In genomic region chr3:89244982-89245687, GRCm38 (mm10) we compare ENCODE assay signal across 8 mouse cellular contexts. TPM values are rescaled to one million over a fixed set of nuclear protein-coding genes. Genes with fewer than 3 reads are reported as not detected.
DNase-seq lines count a peak whose midpoint lies in the region; ATAC-seq and TF ChIP-seq lines count a peak whose summit lies in the region.

No protein-coding gene starts in this region.

- H3K9ac ChIP-seq in heart, embryonic 15.5 days, result peak overlapping the region; percentile 32; the same call in 1 of the 2 replicates
- peak overlapping the region; percentile 45 for H3K9ac ChIP-seq in embryonic facial prominence, embryonic 11.5 days (replicated peaks; ENCODE audit: low read length)
- peak overlapping the region; percentile 47; the same call in 1 of the 2 replicates for H3K9ac ChIP-seq in kidney, postnatal 0 days (ENCODE audit: low read depth, low read length)
- H3K9ac ChIP-seq in stomach, postnatal 0 days (ENCODE audit: low read length), result peak overlapping the region; percentile 41; the same call in 1 of the 2 replicates

- H3K4me3 ChIP-seq in heart, embryonic 15.5 days, result peak overlapping the region; percentile 90
- peak overlapping the region; percentile 40; the same call in 1 of the 2 replicates for H3K4me3 ChIP-seq in G1E (ENCODE audit: low read depth, low read length)
- H3K4me3 ChIP-seq in embryonic facial prominence, embryonic 11.5 days (ENCODE audit: low read depth, low read length), result peak overlapping the region; percentile 40
- H3K4me3 ChIP-seq in kidney, postnatal 0 days (replicated peaks; ENCODE audit: low read depth, low read length), result peak overlapping the region; percentile 34
- peak overlapping the region; percentile 86 for H3K4me3 ChIP-seq in midbrain, embryonic 10.5 days
- H3K4me3 ChIP-seq in stomach, postnatal 0 days (ENCODE audit: low read depth, low read length), result peak overlapping the region; percentile 58

- H3K27ac ChIP-seq in heart, embryonic 15.5 days, result peak overlapping the region; percentile 29; the same call in 1 of the 2 replicates
- no peak overlapping the region for H3K27ac ChIP-seq in embryonic facial prominence, embryonic 11.5 days (replicated peaks; ENCODE audit: low read depth, low read length)
- H3K27ac ChIP-seq in kidney, postnatal 0 days, result peak overlapping the region; percentile 36; the same call in 1 of the 2 replicates
- H3K27ac ChIP-seq in midbrain, embryonic 10.5 days (replicated peaks), result peak overlapping the region; percentile 93
- no peak overlapping the region for H3K27ac ChIP-seq in stomach, postnatal 0 days (replicated peaks)

- no peaks in the 10 kb centered on the region for H3K9me3 ChIP-seq in heart, embryonic 15.5 days (replicated peaks)
- no peaks in the 10 kb centered on the region for H3K9me3 ChIP-seq in G1E (replicated peaks)
- H3K9me3 ChIP-seq in embryonic facial prominence, embryonic 11.5 days (replicated peaks; ENCODE audit: control insufficient read depth, low read length), result no peaks in the 10 kb centered on the region
- no peaks in the 10 kb centered on the region for H3K9me3 ChIP-seq in kidney, postnatal 0 days (replicated peaks; ENCODE audit: low read length)
- H3K9me3 ChIP-seq in midbrain, embryonic 10.5 days (replicated peaks), result no peaks in the 10 kb centered on the region
- H3K9me3 ChIP-seq in stomach, postnatal 0 days (ENCODE audit: control insufficient read depth, low read length), result no peaks in the 10 kb centered on the region

- peak overlapping the region; percentile 82 for H3K4me2 ChIP-seq in heart, embryonic 15.5 days
- H3K4me2 ChIP-seq in embryonic facial prominence, embryonic 11.5 days (ENCODE audit: low read depth, low read length), result peak overlapping the region; percentile 59
- peak overlapping the region; percentile 80 for H3K4me2 ChIP-seq in kidney, postnatal 0 days (ENCODE audit: low read length)
- peak overlapping the region; percentile 90 for H3K4me2 ChIP-seq in stomach, postnatal 0 days (replicated peaks; ENCODE audit: low read depth)

- no peaks in the 10 kb centered on the region for H3K36me3 ChIP-seq in heart, embryonic 15.5 days
- peaks cover 28% of the 10 kb centered on the region for H3K36me3 ChIP-seq in G1E (replicated peaks)
- no peaks in the 10 kb centered on the region; the same call in 1 of the 2 replicates for H3K36me3 ChIP-seq in embryonic facial prominence, embryonic 11.5 days (replicated peaks; ENCODE audit: control insufficient read depth, insufficient read depth, low read depth, low read length)
- H3K36me3 ChIP-seq in kidney, postnatal 0 days (ENCODE audit: insufficient read depth, low read length), result no peaks in the 10 kb centered on the region
- H3K36me3 ChIP-seq in midbrain, embryonic 10.5 days, result peaks cover 30% of the 10 kb centered on the region
- H3K36me3 ChIP-seq in stomach, postnatal 0 days (ENCODE audit: control insufficient read depth, insufficient read depth, low read length), result no peaks in the 10 kb centered on the region

- no peak for ATAC-seq in heart, embryonic 15.5 days (replicated peaks; ENCODE audit: insufficient number of reproducible peaks, insufficient read depth, low FRiP score, low read depth)
- no peak for ATAC-seq in G1E (ENCODE audit: extremely low read depth, insufficient number of reproducible peaks, low FRiP score, poor library complexity, severe bottlenecking)
- ATAC-seq in embryonic facial prominence, embryonic 11.5 days (replicated peaks; ENCODE audit: insufficient number of reproducible peaks, low FRiP score, low TSS enrichment, low read depth), result peak; percentile 11; the same call in 1 of the 2 replicates
- ATAC-seq in kidney, postnatal 0 days (replicated peaks; ENCODE audit: low FRiP score, low read depth), result 0 out of 2 replicates have a peak, but pooled peaks have one; percentile 8
- no peak for ATAC-seq in stomach, postnatal 0 days (ENCODE audit: low FRiP score, low TSS enrichment)

- no peak for DNase-seq in heart, adult 9 months (ENCODE audit: low spot score in 2 of 2)
- DNase-seq in G1E (ENCODE audit: low spot score), result no peak
- DNase-seq in embryonic facial prominence, embryonic 11.5 days (ENCODE audit: low spot score), result peak; percentile 66
- DNase-seq in kidney, postnatal 0 days (ENCODE audit: low spot score), result peak; percentile 26
- DNase-seq in midbrain, embryonic 10.5 days (ENCODE audit: low spot score), result peak; percentile 67
- peak; percentile 51 for DNase-seq in stomach, postnatal 0 days (ENCODE audit: low spot score)
- DNase-seq in ovary, postnatal 36 days (ENCODE audit: low spot score), result no peak

- WGBS in heart, embryonic 15.5 days, result 0% methylated on average over 23 of the region's 26 CpGs
- WGBS in embryonic facial prominence, embryonic 11.5 days, result under 1% methylated on average over 20 of the region's 26 CpGs
- 0% methylated on average over 16 of the region's 26 CpGs for WGBS in kidney, postnatal 0 days
- WGBS in midbrain, embryonic 10.5 days, result under 1% methylated on average over 23 of the region's 26 CpGs
- 2% methylated on average over 14 of the region's 26 CpGs for WGBS in stomach, postnatal 0 days

- no peak for TF ChIP-seq EP300 in stomach, postnatal 0 days (optimal IDR thresholded peaks at IDR 0.05)

- H3K27me3 ChIP-seq in heart, embryonic 15.5 days, result peaks cover 20% of the 10 kb centered on the region
- peaks cover 28% of the 10 kb centered on the region for H3K27me3 ChIP-seq in G1E (ENCODE audit: insufficient read depth, low read length)
- no peaks in the 10 kb centered on the region for H3K27me3 ChIP-seq in embryonic facial prominence, embryonic 11.5 days (ENCODE audit: control insufficient read depth, insufficient read depth, low read length)
- H3K27me3 ChIP-seq in kidney, postnatal 0 days (ENCODE audit: insufficient read depth, low read length), result no peaks in the 10 kb centered on the region
- peaks cover 35% of the 10 kb centered on the region for H3K27me3 ChIP-seq in midbrain, embryonic 10.5 days (ENCODE audit: low read depth, poor library complexity, severe bottlenecking)
- no peaks in the 10 kb centered on the region for H3K27me3 ChIP-seq in stomach, postnatal 0 days (ENCODE audit: control insufficient read depth, insufficient read depth, low read length)

- no peak for TF ChIP-seq CTCF in G1E (IDR thresholded peaks at IDR 0.05; ENCODE audit: low read depth, low read length)
- no peak for TF ChIP-seq CTCF in kidney, postnatal 0 days (IDR thresholded peaks at IDR 0.05; ENCODE audit: low read depth)
- TF ChIP-seq CTCF in stomach, postnatal 0 days (IDR thresholded peaks at IDR 0.05; ENCODE audit: low read depth), result no peak

- peaks cover 40% of the 10 kb centered on the region for H3K4me1 ChIP-seq in heart, embryonic 15.5 days (replicated peaks)
- H3K4me1 ChIP-seq in G1E (ENCODE audit: insufficient read depth, low read depth, low read length), result peaks cover 53% of the 10 kb centered on the region
- H3K4me1 ChIP-seq in embryonic facial prominence, embryonic 11.5 days (ENCODE audit: control insufficient read depth, insufficient read depth, low read length), result peaks cover 6% of the 10 kb centered on the region
- peaks cover 15% of the 10 kb centered on the region for H3K4me1 ChIP-seq in kidney, postnatal 0 days (replicated peaks; ENCODE audit: insufficient read depth, low read length)
- H3K4me1 ChIP-seq in midbrain, embryonic 10.5 days, result peaks cover 53% of the 10 kb centered on the region
- peaks cover 4% of the 10 kb centered on the region; the same call in 1 of the 2 replicates for H3K4me1 ChIP-seq in stomach, postnatal 0 days (replicated peaks; ENCODE audit: control insufficient read depth, insufficient read depth)

RNA-seq across cellular contexts. Expression of gene Krtcap2, which starts 0.6 kb away (rescaled TPM):
- 189 and 207 TPM in 2 replicates for polyA plus RNA-seq in heart, embryonic 15.5 days (2015; fragmentation: Nextera tagmentation; extraction: Ambion mirVana)
- total RNA-seq in G1E (2014; fragmentation: Nextera tagmentation) (105 and 132 TPM in 2 replicates), G1E (2017) (86.4 and 106 TPM in 2 replicates)
- 145 and 167 TPM in 2 replicates for polyA plus RNA-seq in G1E (2012)
- 287 and 288 TPM in 2 replicates for polyA plus RNA-seq in embryonic facial prominence, embryonic 11.5 days (2014; fragmentation: Nextera tagmentation; extraction: Ambion mirVana)
- 328 and 371 TPM in 2 replicates for polyA plus RNA-seq in kidney, postnatal 0 days (2015; fragmentation: Nextera tagmentation; extraction: Ambion mirVana)
- 268 and 282 TPM in 2 replicates for polyA plus RNA-seq in midbrain, embryonic 10.5 days (2016; fragmentation: Nextera tagmentation; extraction: Ambion mirVana)
- 266 and 314 TPM in 2 replicates for polyA plus RNA-seq in stomach, postnatal 0 days (2015; fragmentation: Nextera tagmentation; extraction: Ambion mirVana)

RNA-seq across cellular contexts. Expression of gene Trim46, which starts 1.0 kb away (rescaled TPM):
- polyA plus RNA-seq in heart, embryonic 15.5 days (2015; fragmentation: Nextera tagmentation; extraction: Ambion mirVana), result 0.79 and 2.2 TPM in 2 replicates
- total RNA-seq in G1E (2014; fragmentation: Nextera tagmentation) (1.8 and 10.1 TPM in 2 replicates), G1E (2017) (0.64 and 0.76 TPM in 2 replicates)
- polyA plus RNA-seq in G1E (2012), result 2.7 and 2.8 TPM in 2 replicates
- polyA plus RNA-seq in embryonic facial prominence, embryonic 11.5 days (2014; fragmentation: Nextera tagmentation; extraction: Ambion mirVana), result 3.0 and 4.5 TPM in 2 replicates
- polyA plus RNA-seq in kidney, postnatal 0 days (2015; fragmentation: Nextera tagmentation; extraction: Ambion mirVana), result 2.7 and 3.7 TPM in 2 replicates
- polyA plus RNA-seq in midbrain, embryonic 10.5 days (2016; fragmentation: Nextera tagmentation; extraction: Ambion mirVana), result 5.7 and 11.5 TPM in 2 replicates
- 2.7 and 3.3 TPM in 2 replicates for polyA plus RNA-seq in stomach, postnatal 0 days (2015; fragmentation: Nextera tagmentation; extraction: Ambion mirVana)

RNA-seq across cellular contexts. Expression of gene Dpm3, which starts 14.0 kb away (rescaled TPM):
- 88.4 and 88.7 TPM in 2 replicates for polyA plus RNA-seq in heart, embryonic 15.5 days (2015; fragmentation: Nextera tagmentation; extraction: Ambion mirVana)
- total RNA-seq in G1E (2014; fragmentation: Nextera tagmentation) (13.2 and 13.5 TPM in 2 replicates), G1E (2017) (47.7 and 54.5 TPM in 2 replicates)
- polyA plus RNA-seq in G1E (2012), result 178 and 207 TPM in 2 replicates
- polyA plus RNA-seq in embryonic facial prominence, embryonic 11.5 days (2014; fragmentation: Nextera tagmentation; extraction: Ambion mirVana), result 82.4 and 87.9 TPM in 2 replicates
- polyA plus RNA-seq in kidney, postnatal 0 days (2015; fragmentation: Nextera tagmentation; extraction: Ambion mirVana), result 148 and 182 TPM in 2 replicates
- polyA plus RNA-seq in midbrain, embryonic 10.5 days (2016; fragmentation: Nextera tagmentation; extraction: Ambion mirVana), result 94.9 and 101 TPM in 2 replicates
- polyA plus RNA-seq in stomach, postnatal 0 days (2015; fragmentation: Nextera tagmentation; extraction: Ambion mirVana), result 140 and 152 TPM in 2 replicates

RNA-seq across cellular contexts. Expression of gene Muc1, which starts 16.3 kb away (rescaled TPM):
- 1.6 and 7.0 TPM in 2 replicates for polyA plus RNA-seq in heart, embryonic 15.5 days (2015; fragmentation: Nextera tagmentation; extraction: Ambion mirVana)
- total RNA-seq in G1E (2014; fragmentation: Nextera tagmentation) (0.34 TPM in 1 of 2 replicates, not detected in the other), G1E (2017) (0.06 and 0.16 TPM in 2 replicates)
- polyA plus RNA-seq in G1E (2012), result not detected in 2 replicates
- polyA plus RNA-seq in embryonic facial prominence, embryonic 11.5 days (2014; fragmentation: Nextera tagmentation; extraction: Ambion mirVana), result 0.90 and 1.3 TPM in 2 replicates
- polyA plus RNA-seq in kidney, postnatal 0 days (2015; fragmentation: Nextera tagmentation; extraction: Ambion mirVana), result 42.8 and 49.5 TPM in 2 replicates
- 1.8 and 3.4 TPM in 2 replicates for polyA plus RNA-seq in midbrain, embryonic 10.5 days (2016; fragmentation: Nextera tagmentation; extraction: Ambion mirVana)
- 212 and 255 TPM in 2 replicates for polyA plus RNA-seq in stomach, postnatal 0 days (2015; fragmentation: Nextera tagmentation; extraction: Ambion mirVana)

RNA-seq across cellular contexts. Expression of gene Mtx1, which starts 18.2 kb away (rescaled TPM):
- 106 and 119 TPM in 2 replicates for polyA plus RNA-seq in heart, embryonic 15.5 days (2015; fragmentation: Nextera tagmentation; extraction: Ambion mirVana)
- total RNA-seq in G1E (2014; fragmentation: Nextera tagmentation), result 42.6 and 54.5 TPM in 2 replicates
- 82.5 and 100 TPM in 2 replicates for total RNA-seq in G1E (2017)
- 311 and 404 TPM in 2 replicates for polyA plus RNA-seq in G1E (2012)
- polyA plus RNA-seq in embryonic facial prominence, embryonic 11.5 days (2014; fragmentation: Nextera tagmentation; extraction: Ambion mirVana), result 208 and 225 TPM in 2 replicates
- polyA plus RNA-seq in kidney, postnatal 0 days (2015; fragmentation: Nextera tagmentation; extraction: Ambion mirVana), result 200 and 218 TPM in 2 replicates
- 238 TPM in 2 replicates for polyA plus RNA-seq in midbrain, embryonic 10.5 days (2016; fragmentation: Nextera tagmentation; extraction: Ambion mirVana)
- 129 and 133 TPM in 2 replicates for polyA plus RNA-seq in stomach, postnatal 0 days (2015; fragmentation: Nextera tagmentation; extraction: Ambion mirVana)

Comparison
In these comparisons a context has a peak if more than half of its experiments do, and no peak if none do; other contexts are left out.
1. ATAC-seq: peak in embryonic facial prominence, embryonic 11.5 days (single experiment) and kidney, postnatal 0 days (single experiment); none in heart, embryonic 15.5 days (single experiment), G1E (single experiment) and stomach, postnatal 0 days (single experiment).
2. H3K27ac ChIP-seq: peak in heart, embryonic 15.5 days (single experiment), kidney, postnatal 0 days (single experiment) and midbrain, embryonic 10.5 days (single experiment); none in embryonic facial prominence, embryonic 11.5 days (single experiment) and stomach, postnatal 0 days (single experiment).
3. H3K4me3 ChIP-seq: peak in every context shown above with its lines; median percentile 90 in heart, embryonic 15.5 days; 86 in midbrain, embryonic 10.5 days; 58 in stomach, postnatal 0 days; 40 in G1E; 40 in embryonic facial prominence, embryonic 11.5 days; 34 in kidney, postnatal 0 days.
4. DNase-seq: peak in embryonic facial prominence, embryonic 11.5 days (single experiment), kidney, postnatal 0 days (single experiment), midbrain, embryonic 10.5 days (single experiment) and stomach, postnatal 0 days (single experiment); none in heart, adult 9 months (0 of 2), G1E (single experiment) and ovary, postnatal 36 days (single experiment).
5. Peak in every context shown above with its lines, with median percentiles within 50 percentile points of each other: H3K4me2 ChIP-seq and H3K9ac ChIP-seq.